Mouse (Mus musculus): Measurements from ENCODE around the gene Ugt1a6a.

GRCm38 (mm10) chr1:88227482-88227881, 92.9 kb downstream of the Ugt1a6a start:
- TF ChIP-seq CHD2 (IDR thresholded peaks at IDR 0.05; ENCODE audit: low read depth, low read length) (no peak), ZNF384 (IDR thresholded peaks at IDR 0.05; ENCODE audit: low read depth, low read length) (no peak), HCFC1 (IDR thresholded peaks at IDR 0.05; ENCODE audit: borderline replicate concordance, insufficient read depth, low read length) (no peak), MAFK (IDR thresholded peaks at IDR 0.05; ENCODE audit: insufficient read depth, low read depth, low read length) (no peak)

Measured in ES-E14 (cell line).